Mouse (Mus musculus): ENCODE data around the gene Uqcc2. TPM values are rescaled to one million over a fixed set of nuclear protein-coding genes. Genes with fewer than 3 reads are reported as not detected.

The Uqcc2 gene
- polyA plus RNA-seq, 1 experiment from 2014 or later, result 374 TPM

- H3K27ac ChIP-seq (ENCODE audit: low read depth, low read length), result no peak overlapping the region
- H3K4me1 ChIP-seq (ENCODE audit: control insufficient read depth, insufficient read depth, low read length), result peaks cover 16% of the 10 kb centered on the region
- no peaks in the 10 kb centered on the region for H3K36me3 ChIP-seq (ENCODE audit: control insufficient read depth, insufficient read depth, low read length)
- no peak overlapping the region for H3K4me3 ChIP-seq (ENCODE audit: low read depth, low read length)
- 0 out of 2 replicates have a peak, but pooled peaks cover 3% of the 10 kb centered on the region for H3K27me3 ChIP-seq (ENCODE audit: control insufficient read depth, insufficient read depth, low read length)
- no peak overlapping the region for H3K4me2 ChIP-seq
- H3K9me3 ChIP-seq (replicated peaks; ENCODE audit: control insufficient read depth, low read length), result no peaks in the 10 kb centered on the region
- 54% methylated on average over 8 of the region's 8 CpGs for WGBS (ENCODE audit: insufficient replicate concordance)
- 0 out of 2 replicates have a peak, but pooled peaks have one; percentile 23 for ATAC-seq (replicated peaks; ENCODE audit: insufficient number of reproducible peaks, low FRiP score, low TSS enrichment)
- H3K9ac ChIP-seq (ENCODE audit: low read depth, low read length), result peak overlapping the region; percentile 39; the same call in 1 of the 2 replicates
Measured at GRCm38 (mm10) chr17:27152976-27153723, 19.4 kb upstream of the Uqcc2 start.

GRCm38 (mm10) chr17:27151411-27151810 lies 17.7 kb upstream of the Uqcc2 start:
- H3K4me1 ChIP-seq (ENCODE audit: control insufficient read depth, insufficient read depth, low read length), result peaks cover 16% of the 10 kb centered on the region
- H3K27me3 ChIP-seq (ENCODE audit: control insufficient read depth, insufficient read depth, low read length), result 0 out of 2 replicates have a peak, but pooled peaks cover 3% of the 10 kb centered on the region
- H3K9me3 ChIP-seq (replicated peaks; ENCODE audit: control insufficient read depth, low read length), result no peaks in the 10 kb centered on the region
- H3K4me2 ChIP-seq, result no peak overlapping the region
- H3K36me3 ChIP-seq (ENCODE audit: control insufficient read depth, insufficient read depth, low read length), result no peaks in the 10 kb centered on the region
- no peak overlapping the region for H3K9ac ChIP-seq (ENCODE audit: low read depth, low read length)
- 71% methylated on average over 8 of the region's 8 CpGs for WGBS (ENCODE audit: insufficient replicate concordance)
- no peak overlapping the region for H3K4me3 ChIP-seq (ENCODE audit: low read depth, low read length)
- ATAC-seq (replicated peaks; ENCODE audit: insufficient number of reproducible peaks, low FRiP score, low TSS enrichment), result no peak
- H3K27ac ChIP-seq (ENCODE audit: low read depth, low read length), result no peak overlapping the region

DNA sequence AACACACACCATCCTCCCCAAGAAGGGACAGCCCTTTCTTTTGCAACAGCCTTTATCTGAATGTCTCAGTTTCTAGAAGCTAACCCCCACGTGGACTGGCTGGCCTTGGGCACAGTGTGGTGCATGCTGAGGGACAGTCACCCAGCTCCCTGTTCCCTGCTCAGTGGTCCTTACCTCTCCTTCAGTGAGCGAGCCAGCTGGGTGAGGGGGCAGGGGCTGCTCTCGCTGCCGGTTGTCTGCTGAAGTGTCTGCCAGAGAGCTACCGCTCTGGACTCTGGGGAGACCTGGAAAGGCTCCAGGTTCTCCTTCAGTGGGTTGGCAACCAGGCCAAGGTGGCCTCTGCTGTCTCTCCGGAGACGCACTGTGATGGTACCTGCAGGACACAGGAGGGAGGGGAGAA lies 17.2 kb upstream of the Uqcc2 start:
- no peaks in the 10 kb centered on the region for H3K9me3 ChIP-seq (replicated peaks; ENCODE audit: control insufficient read depth, low read length)
- no peak overlapping the region for H3K27ac ChIP-seq (ENCODE audit: low read depth, low read length)
- no peak overlapping the region for H3K4me3 ChIP-seq (ENCODE audit: low read depth, low read length)
- H3K4me2 ChIP-seq, result no peak overlapping the region
- peaks cover 16% of the 10 kb centered on the region for H3K4me1 ChIP-seq (ENCODE audit: control insufficient read depth, insufficient read depth, low read length)
- H3K27me3 ChIP-seq (ENCODE audit: control insufficient read depth, insufficient read depth, low read length), result 0 out of 2 replicates have a peak, but pooled peaks cover 3% of the 10 kb centered on the region
- no peak overlapping the region for H3K9ac ChIP-seq (ENCODE audit: low read depth, low read length)
- ATAC-seq (replicated peaks; ENCODE audit: insufficient number of reproducible peaks, low FRiP score, low TSS enrichment), result no peak
- H3K36me3 ChIP-seq (ENCODE audit: control insufficient read depth, insufficient read depth, low read length), result no peaks in the 10 kb centered on the region
- WGBS (ENCODE audit: insufficient replicate concordance), result 54% methylated on average over 7 of the region's 7 CpGs

GRCm38 (mm10) chr17:27146323-27146923 lies 12.7 kb upstream of the Uqcc2 start:
- 0 out of 2 replicates have a peak, but pooled peaks cover 6% of the 10 kb centered on the region for H3K27me3 ChIP-seq (ENCODE audit: control insufficient read depth, insufficient read depth, low read length)
- H3K9ac ChIP-seq (ENCODE audit: low read depth, low read length), result no peak overlapping the region
- no peak overlapping the region for H3K4me3 ChIP-seq (ENCODE audit: low read depth, low read length)
- H3K27ac ChIP-seq (ENCODE audit: low read depth, low read length), result no peak overlapping the region
- WGBS (ENCODE audit: insufficient replicate concordance), result 11% methylated on average over 8 of the region's 8 CpGs
- ATAC-seq (replicated peaks; ENCODE audit: insufficient number of reproducible peaks, low FRiP score, low TSS enrichment), result no peak
- no peak overlapping the region for H3K4me2 ChIP-seq
- H3K36me3 ChIP-seq (ENCODE audit: control insufficient read depth, insufficient read depth, low read length), result no peaks in the 10 kb centered on the region
- no peaks in the 10 kb centered on the region for H3K9me3 ChIP-seq (replicated peaks; ENCODE audit: control insufficient read depth, low read length)
- peaks cover 3% of the 10 kb centered on the region; the same call in 1 of the 2 replicates for H3K4me1 ChIP-seq (ENCODE audit: control insufficient read depth, insufficient read depth, low read length)

DNA sequence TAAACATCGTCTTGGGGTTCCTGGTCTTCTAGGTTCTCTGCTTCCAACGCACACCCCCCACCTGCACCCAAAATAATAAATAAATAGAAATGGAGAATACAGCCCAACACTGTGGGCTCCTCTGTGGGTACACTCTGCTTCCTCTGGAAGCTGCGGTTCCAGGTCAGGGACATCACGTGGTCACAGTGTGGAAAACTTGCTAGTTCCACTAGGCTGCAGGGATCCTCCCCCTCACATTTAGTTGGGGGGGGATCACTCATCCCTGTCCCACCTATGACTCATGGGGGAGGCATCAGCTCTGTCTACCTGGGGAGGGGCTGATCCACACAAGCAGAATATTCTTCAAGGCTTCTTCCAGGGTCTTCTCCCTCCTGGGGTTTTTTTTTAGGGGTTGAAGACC lies 10.4 kb upstream of the Uqcc2 start:
- no peak overlapping the region for H3K27ac ChIP-seq (ENCODE audit: low read depth, low read length)
- no peak for ATAC-seq (replicated peaks; ENCODE audit: insufficient number of reproducible peaks, low FRiP score, low TSS enrichment)
- H3K4me2 ChIP-seq, result no peak overlapping the region
- WGBS (ENCODE audit: insufficient replicate concordance), result 78% methylated on average over 4 of the region's 4 CpGs
- 0 out of 2 replicates have a peak, but pooled peaks cover 6% of the 10 kb centered on the region for H3K27me3 ChIP-seq (ENCODE audit: control insufficient read depth, insufficient read depth, low read length)
- H3K36me3 ChIP-seq (ENCODE audit: control insufficient read depth, insufficient read depth, low read length), result no peaks in the 10 kb centered on the region
- peaks cover 3% of the 10 kb centered on the region; the same call in 1 of the 2 replicates for H3K4me1 ChIP-seq (ENCODE audit: control insufficient read depth, insufficient read depth, low read length)
- no peak overlapping the region for H3K9ac ChIP-seq (ENCODE audit: low read depth, low read length)
- no peaks in the 10 kb centered on the region for H3K9me3 ChIP-seq (replicated peaks; ENCODE audit: control insufficient read depth, low read length)
- no peak overlapping the region for H3K4me3 ChIP-seq (ENCODE audit: low read depth, low read length)

- WGBS (ENCODE audit: insufficient replicate concordance), result 41% methylated on average over 10 of the region's 10 CpGs
- H3K4me3 ChIP-seq (ENCODE audit: low read depth, low read length), result no peak overlapping the region
- peaks cover 3% of the 10 kb centered on the region; the same call in 1 of the 2 replicates for H3K4me1 ChIP-seq (ENCODE audit: control insufficient read depth, insufficient read depth, low read length)
- no peak overlapping the region for H3K27ac ChIP-seq (ENCODE audit: low read depth, low read length)
- no peak overlapping the region for H3K9ac ChIP-seq (ENCODE audit: low read depth, low read length)
- H3K4me2 ChIP-seq, result no peak overlapping the region
- 0 out of 2 replicates have a peak, but pooled peaks cover 3% of the 10 kb centered on the region for H3K27me3 ChIP-seq (ENCODE audit: control insufficient read depth, insufficient read depth, low read length)
- no peaks in the 10 kb centered on the region for H3K9me3 ChIP-seq (replicated peaks; ENCODE audit: control insufficient read depth, low read length)
- ATAC-seq (replicated peaks; ENCODE audit: insufficient number of reproducible peaks, low FRiP score, low TSS enrichment), result peak; percentile 59; the same call in 1 of the 2 replicates
- H3K36me3 ChIP-seq (ENCODE audit: control insufficient read depth, insufficient read depth, low read length), result no peaks in the 10 kb centered on the region
Measured at GRCm38 (mm10) chr17:27141971-27142450, 8.3 kb upstream of the Uqcc2 start.

DNA sequence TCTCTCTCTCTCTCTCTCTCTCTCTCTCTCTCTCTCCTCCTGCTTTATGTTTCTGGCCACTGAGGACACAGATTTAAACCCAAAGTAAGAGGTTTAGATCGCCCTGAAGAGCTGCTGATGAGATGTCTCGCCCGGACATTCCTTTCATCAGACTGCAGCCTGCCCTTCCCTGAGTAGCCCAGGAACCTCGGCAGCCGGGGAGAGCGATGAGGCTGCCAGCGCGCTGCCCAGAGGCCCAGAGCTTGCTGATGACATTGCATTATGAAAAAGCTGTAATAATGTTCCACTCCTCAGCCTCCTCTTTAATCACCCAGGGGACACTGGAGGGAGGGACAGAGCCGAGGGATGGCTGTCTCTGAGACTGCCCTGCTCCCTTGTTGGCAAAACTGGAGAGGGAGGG lies 6.5 kb upstream of the Uqcc2 start:
- no peaks in the 10 kb centered on the region for H3K27me3 ChIP-seq (ENCODE audit: control insufficient read depth, insufficient read depth, low read length)
- WGBS (ENCODE audit: insufficient replicate concordance), result 59% methylated on average over 9 of the region's 9 CpGs
- peaks cover 3% of the 10 kb centered on the region; the same call in 1 of the 2 replicates for H3K4me1 ChIP-seq (ENCODE audit: control insufficient read depth, insufficient read depth, low read length)
- H3K9ac ChIP-seq (ENCODE audit: low read depth, low read length), result no peak overlapping the region
- H3K9me3 ChIP-seq (replicated peaks; ENCODE audit: control insufficient read depth, low read length), result no peaks in the 10 kb centered on the region
- no peaks in the 10 kb centered on the region for H3K36me3 ChIP-seq (ENCODE audit: control insufficient read depth, insufficient read depth, low read length)
- no peak for ATAC-seq (replicated peaks; ENCODE audit: insufficient number of reproducible peaks, low FRiP score, low TSS enrichment)
- no peak overlapping the region for H3K4me3 ChIP-seq (ENCODE audit: low read depth, low read length)
- no peak overlapping the region for H3K27ac ChIP-seq (ENCODE audit: low read depth, low read length)
- no peak overlapping the region for H3K4me2 ChIP-seq

GRCm38 (mm10) chr17:27139304-27139703 lies 5.6 kb upstream of the Uqcc2 start:
- WGBS (ENCODE audit: insufficient replicate concordance), result 48% methylated on average over 7 of the region's 7 CpGs
- Histone ChIP-seq H3K27ac (ENCODE audit: low read depth, low read length) (no peak overlapping the region), H3K4me1 (ENCODE audit: control insufficient read depth, insufficient read depth, low read length) (peaks cover 3% of the 10 kb centered on the region; the same call in 1 of the 2 replicates)

More at GRCm38 (mm10) chr17:27139304-27139703, 5.6 kb upstream of the Uqcc2 start:
- Histone ChIP-seq H3K36me3 (ENCODE audit: control insufficient read depth, insufficient read depth, low read length) (no peaks in the 10 kb centered on the region), H3K4me3 (ENCODE audit: low read depth, low read length) (no peak overlapping the region), H3K4me2 (no peak overlapping the region), H3K27me3 (ENCODE audit: control insufficient read depth, insufficient read depth, low read length) (no peaks in the 10 kb centered on the region), H3K9me3 (replicated peaks; ENCODE audit: control insufficient read depth, low read length) (no peaks in the 10 kb centered on the region), H3K9ac (ENCODE audit: low read depth, low read length) (no peak overlapping the region)
- no peak for ATAC-seq (replicated peaks; ENCODE audit: insufficient number of reproducible peaks, low FRiP score, low TSS enrichment)

Measured in heart, embryonic 11.5 days (tissue).